Mouse (Mus musculus): Measurements from ENCODE around the gene Pcbp3.
"Not testable (repeated sequence)": the region's sequence is repeated elsewhere in the genome, so short reads cannot be mapped to it uniquely, and the experiment has no call there.

Gene Pcbp3

GRCm38 (mm10) chr10:76808446-76809400 is 153.0 kb downstream of the Pcbp3 start:
- intact Hi-C loops (cut with DNase I) = no loop called here

DNA sequence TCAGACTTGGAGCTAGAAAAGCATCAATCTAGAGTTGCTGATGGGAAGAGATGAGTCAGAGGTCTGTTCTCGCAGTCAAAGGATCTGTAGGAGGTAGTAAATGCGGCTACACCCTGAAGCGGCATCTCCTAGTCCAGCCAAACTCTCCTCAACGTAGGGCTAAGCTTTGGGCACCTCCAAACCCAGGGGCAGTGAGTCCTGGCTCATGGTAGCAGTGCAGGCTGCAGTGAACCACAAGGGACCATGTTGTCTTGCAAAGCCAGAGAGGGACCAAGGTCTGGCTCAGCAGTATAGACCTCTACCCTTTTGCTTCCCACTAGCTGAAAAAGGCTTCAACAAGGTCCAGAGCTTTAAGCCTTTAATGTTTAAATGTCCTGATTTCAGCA is 159.2 kb downstream of the Pcbp3 start:
- intact Hi-C loops (cut with DNase I) = no loop called here

GRCm38 (mm10) chr10:76801841-76802499 is 159.7 kb downstream of the Pcbp3 start:
- intact Hi-C loops (cut with DNase I) = no loop called here

DNA sequence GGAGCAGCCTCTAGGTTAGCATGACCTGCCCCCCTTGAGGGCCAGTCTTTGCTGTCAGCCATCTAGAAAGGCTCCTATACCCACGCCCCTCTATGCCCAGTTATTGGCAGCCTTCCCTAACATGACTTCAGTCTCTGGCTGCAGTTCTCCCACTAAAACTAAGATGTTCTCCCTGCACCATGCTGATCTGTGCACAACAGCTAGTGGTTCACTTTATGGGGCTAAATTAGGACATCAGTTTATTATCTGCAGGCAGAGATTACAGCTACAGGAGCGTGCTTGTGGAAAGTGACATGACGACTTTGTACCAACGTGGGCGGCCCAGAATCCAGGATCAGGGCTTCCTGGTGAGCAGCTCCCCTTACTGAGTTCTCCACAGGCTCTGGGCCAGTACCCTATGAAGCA is 160.4 kb downstream of the Pcbp3 start:
- intact Hi-C loops (cut with DNase I) = no loop called here

GRCm38 (mm10) chr10:76798751-76799585 is 162.7 kb downstream of the Pcbp3 start:
- intact Hi-C loops (cut with DNase I) = no loop called here

- intact Hi-C loops (cut with DNase I) = no loop called here
These were observed 167.6 kb downstream of the Pcbp3 start for GRCm38 (mm10) chr10:76794102-76794501.

GRCm38 (mm10) chr10:76791475-76791874 is 170.2 kb downstream of the Pcbp3 start:
- intact Hi-C loops (cut with DNase I) = no loop called here

DNA sequence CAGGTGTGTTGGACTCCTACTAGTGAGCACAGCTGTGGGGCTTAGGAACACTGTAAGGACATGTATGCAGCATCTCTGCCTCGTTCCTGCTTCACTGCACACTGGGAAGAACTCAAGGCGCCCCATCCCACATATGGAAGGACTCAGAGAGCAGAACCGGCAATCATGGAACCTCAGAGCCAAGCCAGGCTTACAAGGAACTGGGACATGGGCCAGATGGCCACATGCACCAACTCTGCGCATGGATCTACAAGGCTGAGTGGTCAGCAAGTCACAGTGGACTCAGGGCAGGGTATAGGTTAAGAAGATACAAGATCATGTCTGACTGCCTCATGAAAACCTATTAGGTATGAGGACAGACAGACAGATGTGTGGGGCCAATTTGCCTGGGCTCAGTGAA is 171.8 kb downstream of the Pcbp3 start:
- intact Hi-C loops (cut with DNase I) = no loop called here

DNA sequence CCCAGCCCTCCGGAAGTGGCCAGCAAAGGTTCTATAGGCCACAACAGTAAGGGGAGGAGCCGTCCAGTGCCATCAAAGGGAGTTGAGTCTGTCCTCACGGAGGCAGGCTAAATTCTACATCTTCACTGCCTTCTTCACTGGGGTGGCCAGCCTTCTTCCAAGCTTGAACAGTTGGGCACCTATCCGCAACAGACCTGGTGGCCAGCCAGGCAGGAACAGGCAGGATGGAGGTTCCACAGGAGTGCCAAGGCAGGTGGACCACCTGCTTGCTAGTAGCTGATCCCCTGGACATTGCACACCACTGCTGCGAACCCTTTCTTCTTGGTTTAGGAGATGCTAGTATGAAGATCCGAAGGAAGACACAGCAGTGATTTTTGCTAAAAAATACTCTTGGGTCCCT is 176.4 kb downstream of the Pcbp3 start:
- intact Hi-C loops (cut with DNase I) = no loop called here

DNA sequence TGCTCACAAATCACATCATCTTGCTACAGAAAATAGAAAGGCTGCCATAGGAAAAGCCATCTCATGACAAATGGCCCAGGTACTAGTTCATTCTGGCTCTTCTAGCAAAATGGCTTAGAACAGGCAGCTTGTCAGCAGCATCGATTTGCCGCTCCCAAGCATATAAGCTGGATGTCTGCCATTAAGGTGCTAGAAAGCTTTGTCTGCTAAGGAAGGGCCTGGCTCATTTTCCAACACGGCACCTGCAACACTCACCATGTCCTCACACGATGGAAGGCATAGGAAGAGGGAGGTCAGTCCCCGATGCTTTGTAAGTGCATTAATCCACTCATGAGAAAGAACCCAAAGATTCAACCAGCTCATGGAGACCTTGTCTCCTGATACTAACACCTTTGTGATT is 182.5 kb downstream of the Pcbp3 start:
- intact Hi-C loops (cut with DNase I) = no loop called here

DNA sequence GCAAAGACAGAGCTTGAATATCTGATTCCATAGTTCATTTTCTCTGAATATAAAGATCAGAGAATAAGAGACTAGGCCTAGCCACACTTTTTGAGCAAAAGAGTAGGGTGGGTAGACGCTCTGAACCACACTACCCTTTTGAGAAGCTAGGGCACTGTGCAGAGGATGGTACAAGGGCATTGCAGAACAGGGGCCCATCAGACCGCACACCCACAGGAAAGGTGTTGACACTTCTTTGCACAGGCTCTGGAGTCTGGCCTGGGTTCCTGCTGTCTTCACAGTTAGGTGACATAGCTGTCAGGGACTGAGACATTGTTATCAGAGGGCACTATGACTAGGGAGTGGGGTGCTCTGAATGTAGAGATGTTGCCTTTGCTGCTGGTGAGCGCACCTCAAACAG is 190.1 kb downstream of the Pcbp3 start:
- intact Hi-C loops (cut with DNase I) = no loop called here

DNA sequence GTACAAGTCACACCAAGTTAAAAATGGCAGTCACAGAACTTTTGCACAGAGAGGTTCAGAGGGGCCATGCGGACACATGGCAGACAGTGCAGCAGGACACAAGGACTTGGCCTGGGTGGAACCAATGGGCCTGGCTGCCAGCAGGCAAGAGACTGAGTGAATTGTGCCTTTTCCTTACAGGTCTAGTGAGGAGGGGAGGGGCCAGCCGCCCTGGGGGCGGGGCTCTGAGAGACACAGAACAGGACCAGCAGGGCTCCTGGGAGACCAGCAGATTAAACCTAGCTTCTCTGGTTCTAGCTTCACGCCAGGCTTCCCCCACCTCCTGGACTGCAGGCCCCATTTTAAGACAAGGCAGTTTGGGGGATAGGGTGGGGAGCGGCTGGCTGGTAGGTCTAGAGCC is 190.6 kb downstream of the Pcbp3 start:
- intact Hi-C loops (cut with DNase I) = no loop called here

DNA sequence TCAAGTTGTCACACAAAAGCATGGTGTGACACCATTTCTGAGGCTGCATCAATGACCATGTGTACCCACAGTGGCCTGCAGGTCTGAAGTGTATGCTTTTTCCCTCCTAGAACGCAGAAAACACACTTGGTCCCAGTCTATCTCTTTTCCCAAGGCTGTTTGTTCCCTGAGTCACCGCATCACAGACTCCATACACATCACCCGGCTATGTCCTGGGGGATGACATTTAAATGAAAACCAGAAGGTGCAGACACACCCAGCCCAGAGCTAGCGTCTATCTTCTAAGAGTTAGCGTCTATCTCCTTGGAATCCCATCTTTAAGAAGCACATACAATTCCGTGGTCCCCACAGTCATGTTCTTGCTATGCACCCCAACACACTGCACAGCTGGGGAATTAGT is 192.1 kb downstream of the Pcbp3 start:
- intact Hi-C loops (cut with DNase I) = no loop called here

DNA sequence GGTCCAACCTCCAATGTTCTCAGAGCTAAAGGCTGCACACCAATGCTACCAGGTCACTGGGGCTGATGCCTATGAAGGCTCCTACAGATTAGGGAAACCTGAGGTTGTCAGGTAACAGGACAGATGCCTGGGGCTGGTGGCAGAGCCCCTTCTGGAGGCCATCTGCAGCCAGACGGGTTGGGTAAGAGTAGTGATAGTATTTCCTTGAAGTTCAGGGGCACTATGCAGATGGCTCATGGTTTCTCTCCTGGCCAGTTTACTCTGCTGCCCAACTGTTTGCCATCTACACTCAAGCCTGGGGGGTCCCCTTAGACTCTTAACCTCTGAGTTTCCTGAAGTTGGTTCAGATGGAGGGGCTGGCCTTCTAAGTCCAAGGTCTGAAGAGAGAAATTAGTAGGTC is 195.5 kb downstream of the Pcbp3 start:
- intact Hi-C loops (cut with DNase I) = no loop called here

- intact Hi-C loops (cut with DNase I) = no loop called here
These were observed 196.8 kb downstream of the Pcbp3 start for GRCm38 (mm10) chr10:76764927-76765326.

GRCm38 (mm10) chr10:76763016-76763415 is 198.7 kb downstream of the Pcbp3 start:
- intact Hi-C loops (cut with DNase I) = no loop called here

DNA sequence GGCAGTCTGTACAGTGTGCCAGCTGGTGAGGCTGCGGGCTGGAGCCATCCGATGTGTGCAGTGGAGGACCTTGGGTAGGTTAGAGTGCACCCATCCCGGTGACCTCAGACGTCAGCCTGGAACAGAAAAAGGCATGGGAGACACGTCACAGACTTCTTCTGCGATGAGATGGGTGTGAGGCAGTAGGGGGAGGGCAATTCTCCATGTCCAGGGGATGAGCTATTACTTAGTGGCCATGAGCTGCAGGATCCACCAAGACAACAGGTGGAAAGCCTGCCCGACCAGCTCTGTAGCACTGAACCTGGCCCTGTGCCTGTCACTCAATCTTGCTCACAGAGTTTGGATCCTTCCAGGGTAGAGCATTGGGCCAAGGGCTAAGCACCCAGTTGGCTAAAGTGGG is 199.3 kb downstream of the Pcbp3 start:
- intact Hi-C loops (cut with DNase I) = no loop called here

DNA sequence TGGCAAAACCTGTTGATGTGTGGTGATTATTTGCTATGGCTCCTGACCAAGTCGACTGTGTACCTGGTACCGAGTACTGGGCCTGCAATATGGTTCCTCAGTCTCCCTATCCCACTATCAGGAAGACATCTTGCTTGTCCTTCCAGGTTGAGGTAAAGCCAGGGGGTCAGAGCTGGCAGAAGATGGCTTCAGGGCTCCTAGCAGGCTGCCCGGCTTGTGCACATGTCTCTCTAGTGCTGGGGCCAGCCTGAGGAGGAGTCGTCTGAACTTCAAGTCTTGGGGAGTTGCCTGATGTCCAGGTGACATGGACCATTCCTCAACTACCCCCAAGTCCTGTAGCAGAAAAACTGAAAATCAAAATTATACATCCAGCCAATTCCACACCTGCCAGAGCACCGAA is 201.8 kb downstream of the Pcbp3 start:
- intact Hi-C loops (cut with DNase I) = no loop called here

GRCm38 (mm10) chr10:76753640-76754039 is 208.0 kb downstream of the Pcbp3 start:
- intact Hi-C loops (cut with DNase I) = no loop called here

GRCm38 (mm10) chr10:76744267-76744666 is 217.4 kb downstream of the Pcbp3 start:
- intact Hi-C loops (cut with DNase I) = not testable (repeated sequence)

DNA sequence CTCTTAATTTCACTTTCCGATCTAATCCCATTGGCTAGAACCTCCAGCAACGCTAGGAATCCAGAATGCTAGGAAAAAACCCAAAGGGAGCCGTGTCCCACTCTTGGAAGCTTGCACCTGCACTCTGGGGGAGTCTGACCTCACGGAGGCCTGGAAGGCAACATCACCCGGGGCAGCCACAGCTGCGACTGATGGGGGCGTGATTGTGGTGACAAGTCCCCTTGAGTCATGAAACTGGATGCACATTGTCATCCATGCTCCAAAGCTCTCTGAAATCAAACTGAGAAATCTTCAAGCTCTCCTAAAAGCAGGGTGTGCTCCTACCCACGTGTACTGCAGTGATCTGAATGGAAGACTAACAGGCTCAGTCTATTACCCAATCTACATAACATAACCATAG is 224.9 kb downstream of the Pcbp3 start:
- intact Hi-C loops (cut with DNase I) = no loop called here

- intact Hi-C loops (cut with DNase I) = loop anchor here (2.0 kb wide), 1 partner anchor 112 kb away; the partner anchor contains the start of gene Col6a2
These were observed 226.7 kb downstream of the Pcbp3 start for GRCm38 (mm10) chr10:76734979-76735378.

All from adrenal gland (tissue).